Mouse (Mus musculus): ENCODE results near the gene Atg7.

DNA sequence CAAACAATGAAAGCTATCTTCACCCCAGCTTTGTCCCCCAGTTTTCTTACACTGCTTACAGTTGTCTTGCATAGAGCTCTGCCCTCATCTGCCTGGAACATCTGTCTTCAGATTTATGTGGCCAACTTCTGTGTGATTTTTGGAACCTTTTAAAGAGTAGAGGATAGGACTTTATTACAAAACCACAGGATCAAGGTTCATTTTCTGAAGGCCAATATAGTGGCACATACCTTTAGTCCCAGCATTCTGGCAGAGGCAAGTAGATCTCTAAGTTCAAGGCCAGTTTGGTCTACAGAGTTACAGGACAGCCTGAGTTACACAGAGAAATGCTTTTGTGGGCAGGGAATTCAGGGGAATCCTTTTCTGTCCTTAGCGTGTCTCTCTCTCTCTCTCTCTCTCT, 3.3 kb downstream of the Atg7 start:
- no peak for TF ChIP-seq CTCF (IDR thresholded peaks at IDR 0.05; ENCODE audit: low read depth)
- no peak for TF ChIP-seq EP300 (IDR thresholded peaks at IDR 0.05; ENCODE audit: low read depth)
